Mouse (Mus musculus): ENCODE measurements at regions not wholly inside any gene's neighbourhood (a gene's known extent, or its start where the extent isn't known, plus 50 kb on each side); places are given as distances from the start of the nearest gene placed in this dataset.

GRCm38 (mm10) chr8:12504240-12504639 is 68.6 kb upstream of the Spaca7 start:
- DNase-seq = no peak

GRCm38 (mm10) chr8:12504777-12505176 is 68.1 kb upstream of the Spaca7 start:
- no peak for DNase-seq

GRCm38 (mm10) chr8:12510233-12510632 is 62.6 kb upstream of the Spaca7 start:
- no peak for DNase-seq

GRCm38 (mm10) chr8:12513042-12513441 is 59.8 kb upstream of the Spaca7 start:
- no peak for DNase-seq

- DNase-seq = no peak
These were observed 58.7 kb upstream of the Spaca7 start for GRCm38 (mm10) chr8:12514138-12514537.

- peak in 1 of 2 experiments; percentile 7 for DNase-seq
These were observed 51.2 kb upstream of the Spaca7 start for GRCm38 (mm10) chr8:12521636-12522035.
